Mouse (Mus musculus) thymus, postnatal 25 days (tissue): ENCODE data around the gene Atf2.
"Not testable (repeated sequence)": the region's sequence is repeated elsewhere in the genome, so short reads cannot be mapped to it uniquely, and the experiment has no call there.

ENCODE experiments used
- DNase-seq: peaks from one replicate; pipeline ENCODE4 v3.0.0; 2022

The Atf2 gene

GRCm38 (mm10) chr2:73877891-73878290 is 14.5 kb downstream of the Atf2 start:
- DNase-seq = no peak

GRCm38 (mm10) chr2:73867764-73868487 is 24.5 kb downstream of the Atf2 start:
- DNase-seq = peak; percentile 57

GRCm38 (mm10) chr2:73860046-73860624 is 32.3 kb downstream of the Atf2 start:
- DNase-seq = no peak

- no peak for DNase-seq
Observed at GRCm38 (mm10) chr2:73857352-73857751, 35.1 kb downstream of the Atf2 start.

GRCm38 (mm10) chr2:73856246-73856645 is 36.2 kb downstream of the Atf2 start:
- DNase-seq = no peak

- DNase-seq = no peak
Observed at GRCm38 (mm10) chr2:73834406-73835015, 57.9 kb downstream of the Atf2 start.

GRCm38 (mm10) chr2:73833284-73833683 is 59.2 kb downstream of the Atf2 start:
- no peak for DNase-seq

- no peak for DNase-seq
Observed at GRCm38 (mm10) chr2:73818742-73819141, 73.7 kb downstream of the Atf2 start.

- no peak for DNase-seq
Observed at GRCm38 (mm10) chr2:73807609-73808008, 84.8 kb downstream of the Atf2 start.

GRCm38 (mm10) chr2:73800127-73800526 is 92.3 kb downstream of the Atf2 start:
- not testable (repeated sequence) for DNase-seq

- DNase-seq = no peak
Observed at GRCm38 (mm10) chr2:73798786-73799185, 93.7 kb downstream of the Atf2 start.

- DNase-seq = no peak
Observed at GRCm38 (mm10) chr2:73798136-73798535, 94.3 kb downstream of the Atf2 start.

GRCm38 (mm10) chr2:73791846-73792630 is 100.4 kb downstream of the Atf2 start:
- DNase-seq = peak; percentile 32

- DNase-seq = no peak
Observed at GRCm38 (mm10) chr2:73790332-73790731, 102.1 kb downstream of the Atf2 start.

GRCm38 (mm10) chr2:73788395-73788794 is 104.0 kb downstream of the Atf2 start:
- no peak for DNase-seq

- DNase-seq = no peak
Observed at GRCm38 (mm10) chr2:73782371-73782905, 110.0 kb downstream of the Atf2 start.

GRCm38 (mm10) chr2:73780321-73781010 is 112.0 kb downstream of the Atf2 start:
- no peak for DNase-seq

GRCm38 (mm10) chr2:73779796-73780195 is 112.6 kb downstream of the Atf2 start:
- DNase-seq = no peak

GRCm38 (mm10) chr2:73779016-73779595 is 113.3 kb downstream of the Atf2 start:
- no peak for DNase-seq

- no peak for DNase-seq
Observed at GRCm38 (mm10) chr2:73776936-73777335, 115.5 kb downstream of the Atf2 start.

GRCm38 (mm10) chr2:73775683-73776310 is 116.6 kb downstream of the Atf2 start:
- DNase-seq = no peak
